Mouse (Mus musculus): ENCODE measurements around the gene Catip.

Catip gene

GRCm38 (mm10) chr1:74404206-74404605 is 42.3 kb downstream of the Catip start:
- no peak for DNase-seq

- peak; percentile 60 for DNase-seq
These were observed 46.9 kb downstream of the Catip start, which contains the start of gene Vil1 for GRCm38 (mm10) chr1:74408589-74409504. TSS of gene Vil1 (plus strand) at chr1:74409376.

- no peak for DNase-seq
These were observed 49.9 kb downstream of the Catip start for GRCm38 (mm10) chr1:74411753-74412325.

- DNase-seq: no peak
These were observed 50.8 kb downstream of the Catip start for GRCm38 (mm10) chr1:74412711-74413110.

- DNase-seq: peak; percentile 65
These were observed 53.2 kb downstream of the Catip start for GRCm38 (mm10) chr1:74415143-74415542.
